Mouse (Mus musculus) embryonic facial prominence, embryonic 12.5 days (tissue): ENCODE results near the gene Gak. TPM values are rescaled to one million over a fixed set of nuclear protein-coding genes. Genes with fewer than 3 reads are reported as not detected.

Experiments used
- ATAC-seq: fragments of 200-750 bp; cut with Nextera tagmentation; 2 replicates; pipeline ENCODE4 v1.8.0; 2017; ENCODE audit not compliant: insufficient number of reproducible peaks, insufficient read depth, low FRiP score, low TSS enrichment
- H3K27ac ChIP-seq: fragments of 300-500 bp; sonication (generic); 2 replicates; pipeline ENCODE4 v1.5.1; 2016; ENCODE audit warnings: mild to moderate bottlenecking
- H3K27me3 ChIP-seq: fragments of 300-500 bp; sonication (generic); 2 replicates; pipeline ENCODE4 v1.6.1; 2016; ENCODE audit warnings: mild to moderate bottlenecking, moderate library complexity
- H3K36me3 ChIP-seq: fragments of 300-500 bp; sonication (generic); 2 replicates; pipeline ENCODE4 v1.6.1; 2016; ENCODE audit warnings: mild to moderate bottlenecking
- H3K4me1 ChIP-seq: fragments of 300-500 bp; sonication (generic); 2 replicates; pipeline ENCODE4 v1.6.1; 2016
- H3K4me2 ChIP-seq: fragments of 300-500 bp; sonication (generic); replicated peaks from 2 replicates; pipeline ENCODE4 v1.6.1; 2016; ENCODE audit warnings: mild to moderate bottlenecking, moderate library complexity
- H3K4me3 ChIP-seq: fragments of 300-500 bp; sonication (generic); 2 replicates; pipeline ENCODE4 v1.5.1; 2016; ENCODE audit warnings: mild to moderate bottlenecking
- H3K9ac ChIP-seq: fragments of 300-500 bp; sonication (generic); 2 replicates; pipeline ENCODE4 v1.6.1; 2016; ENCODE audit warnings: mild to moderate bottlenecking, moderate library complexity
- H3K9me3 ChIP-seq: fragments of 300-500 bp; sonication (generic); 2 replicates; pipeline ENCODE4 v1.6.1; 2016; ENCODE audit warnings: mild to moderate bottlenecking, moderate library complexity
- WGBS: fragments of 180-500 bp; shearing (Covaris S2); methylation state at CpG from one replicate; pipeline ENCODE4 v1.1.7; 2016; 5-methylcytosine and 5-hydroxymethylcytosine counted together
- polyA plus RNA-seq: library from polyadenylated mRNA; unstranded; fragments of >200 nt; fragmentation: Nextera tagmentation; extraction: Ambion mirVana; gene quantifications from 2 replicates; pipeline ENCODE4 v1.2.1, GENCODE M21; 2016

Gak gene
- polyA plus RNA-seq, 1 experiment from 2014 or later = 53.5 TPM

DNA sequence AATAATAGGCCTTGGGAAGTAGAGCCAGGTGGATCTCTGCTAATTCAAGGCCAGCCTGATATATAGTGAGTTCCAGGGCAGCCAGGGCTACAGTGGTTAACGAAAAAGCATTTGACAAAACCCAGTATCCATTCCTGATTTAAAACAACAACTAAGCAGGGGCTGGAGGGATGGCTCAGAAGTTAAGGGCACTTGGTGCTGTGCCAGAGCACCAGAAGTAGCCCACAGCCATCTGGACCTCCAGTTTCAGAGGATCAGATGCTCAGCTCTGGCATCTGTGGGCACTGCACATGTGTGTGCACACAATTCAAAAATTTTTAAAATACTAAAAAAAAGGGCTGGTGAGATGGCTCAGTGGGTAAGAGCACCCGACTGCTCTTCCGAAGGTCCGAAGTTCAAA is 4.1 kb upstream of the Gak start:
- WGBS = 93% methylated on average over 4 of the region's 4 CpGs
- Histone ChIP-seq H3K36me3 (0 out of 2 replicates have a peak, but pooled peaks cover 4% of the 10 kb centered on the region), H3K9ac (no peak overlapping the region), H3K27ac (no peak overlapping the region), H3K4me2 (no peak overlapping the region), H3K4me1 (peaks cover 5% of the 10 kb centered on the region), H3K27me3 (no peaks in the 10 kb centered on the region), H3K9me3 (no peaks in the 10 kb centered on the region), H3K4me3 (no peak overlapping the region)
- no peak for ATAC-seq

DNA sequence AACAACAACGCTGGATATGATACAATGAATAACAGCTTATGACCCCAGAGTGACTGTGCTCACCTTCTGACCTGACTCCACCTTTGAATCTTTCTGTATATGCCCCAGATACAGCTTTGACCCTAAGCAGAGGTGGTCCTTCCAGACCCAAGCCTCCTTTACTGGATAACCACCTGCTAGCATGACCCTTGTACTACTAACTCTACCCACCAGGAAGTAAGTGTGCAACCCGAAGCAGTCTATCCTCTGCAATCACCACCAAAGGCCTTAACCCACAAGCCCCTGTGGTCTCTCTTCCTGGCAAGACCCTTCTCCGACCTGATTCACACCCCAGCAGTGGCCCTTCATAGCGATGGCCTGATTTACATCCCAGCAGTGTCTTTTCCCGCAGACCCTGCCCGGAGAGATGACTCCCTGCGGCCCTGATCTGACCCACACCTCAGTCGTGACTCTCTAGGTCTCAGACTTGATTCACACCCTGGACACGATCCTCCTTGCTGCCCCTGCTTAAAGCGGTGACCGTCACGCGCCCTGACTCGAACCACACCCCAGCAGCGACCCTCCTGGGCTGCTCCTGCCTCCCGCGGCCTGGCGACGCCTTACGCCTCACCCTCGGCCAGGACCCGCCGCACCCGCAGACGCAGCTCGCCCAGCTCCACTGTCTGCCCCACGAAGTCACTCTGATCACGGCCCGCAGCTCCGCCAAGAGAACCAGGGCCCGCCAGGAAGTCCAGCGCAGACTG is 493 bp downstream of the Gak start:
- Histone ChIP-seq H3K4me1 (peaks cover 12% of the 10 kb centered on the region), H3K27me3 (no peaks in the 10 kb centered on the region), H3K9me3 (no peaks in the 10 kb centered on the region), H3K9ac (peak overlapping the region; percentile 96), H3K4me2 (peak overlapping the region; percentile 79), H3K27ac (peak overlapping the region; percentile 81), H3K36me3 (peaks cover 7% of the 10 kb centered on the region; the same call in 1 of the 2 replicates), H3K4me3 (peak overlapping the region; percentile 96)
- ATAC-seq = peak; percentile 86
- 2% methylated on average over 32 of the region's 32 CpGs for WGBS

DNA sequence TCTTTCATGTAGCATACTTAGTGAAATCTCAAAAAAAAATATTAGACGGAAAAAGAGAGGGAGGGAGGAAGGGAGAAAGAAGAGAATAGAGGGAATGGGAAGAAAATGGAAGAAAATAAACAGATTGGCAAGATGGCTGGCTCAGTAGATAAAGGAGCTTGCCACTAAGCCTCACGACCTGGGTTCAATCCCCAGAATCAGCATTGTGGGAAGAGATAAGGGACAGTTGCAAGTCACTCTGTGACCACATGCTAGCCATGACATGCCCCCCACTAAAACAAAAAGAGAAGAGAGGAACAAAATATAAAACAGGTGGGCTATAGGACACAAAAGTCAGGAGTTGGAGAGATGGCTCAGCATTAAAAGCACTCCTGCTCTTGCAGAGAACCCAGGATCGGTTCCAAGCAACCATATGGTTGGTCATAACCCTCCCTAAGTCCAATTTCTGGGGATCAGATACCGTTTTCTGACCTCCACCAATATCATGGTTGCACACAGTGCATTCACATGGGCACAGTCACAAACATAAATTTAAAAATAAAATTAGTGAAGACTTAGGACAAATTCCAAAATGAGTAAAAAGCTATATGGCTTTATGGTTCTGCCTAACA is 3.4 kb downstream of the Gak start:
- no peak overlapping the region for H3K27ac ChIP-seq
- H3K4me1 ChIP-seq = peaks cover 12% of the 10 kb centered on the region
- no peak overlapping the region for H3K9ac ChIP-seq
- no peaks in the 10 kb centered on the region for H3K9me3 ChIP-seq
- 88% methylated on average over 4 of the region's 4 CpGs for WGBS
- no peak overlapping the region for H3K4me3 ChIP-seq
- H3K27me3 ChIP-seq = no peaks in the 10 kb centered on the region
- peaks cover 28% of the 10 kb centered on the region for H3K36me3 ChIP-seq
- no peak for ATAC-seq
- no peak overlapping the region for H3K4me2 ChIP-seq

DNA sequence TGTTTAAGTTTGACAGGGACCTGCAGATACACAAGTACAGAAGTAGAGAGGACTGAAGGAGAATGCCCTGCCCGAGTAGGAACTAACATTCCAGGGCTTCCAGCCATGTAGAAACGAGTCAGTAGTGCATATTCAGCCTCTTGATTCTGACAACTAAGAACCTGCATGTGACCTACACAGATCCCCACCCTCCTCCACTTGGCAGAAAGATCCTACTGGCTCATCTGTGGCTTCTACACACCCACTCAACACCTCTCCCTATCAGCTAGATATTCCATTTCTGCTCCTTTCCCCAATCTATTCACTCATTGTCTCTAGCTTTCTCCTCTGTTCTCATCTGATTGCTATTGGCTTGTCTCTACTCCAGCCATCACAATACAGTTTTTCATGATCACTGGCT is 7.7 kb downstream of the Gak start:
- WGBS = 79% methylated on average over 2 of the region's 2 CpGs
- H3K4me3 ChIP-seq = no peak overlapping the region
- H3K27ac ChIP-seq = no peak overlapping the region
- H3K9ac ChIP-seq = no peak overlapping the region
- ATAC-seq = no peak
- peaks cover 47% of the 10 kb centered on the region for H3K36me3 ChIP-seq
- H3K4me2 ChIP-seq = no peak overlapping the region
- no peaks in the 10 kb centered on the region for H3K9me3 ChIP-seq
- H3K27me3 ChIP-seq = no peaks in the 10 kb centered on the region
- H3K4me1 ChIP-seq = no peaks in the 10 kb centered on the region

DNA sequence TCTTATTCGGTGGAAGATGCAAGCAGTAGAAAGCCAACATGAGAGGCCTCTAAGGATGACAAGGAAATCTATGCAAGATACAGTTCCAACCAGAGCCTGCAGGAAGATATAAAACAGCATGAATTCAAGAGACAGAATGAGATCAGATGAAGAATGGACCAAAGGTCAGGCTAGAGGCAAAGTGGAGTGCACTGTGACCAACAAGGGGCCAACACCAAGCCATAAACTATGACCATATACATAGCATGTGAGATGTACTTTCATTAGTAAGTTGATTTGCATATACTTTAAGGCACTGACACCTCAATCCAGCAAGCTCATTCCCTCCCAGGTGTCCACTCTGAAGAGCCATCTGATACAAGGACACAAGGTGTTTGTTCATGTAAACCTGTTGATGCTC is 19.1 kb downstream of the Gak start:
- Histone ChIP-seq H3K4me1 (no peaks in the 10 kb centered on the region), H3K27ac (no peak overlapping the region), H3K9ac (no peak overlapping the region), H3K36me3 (peaks cover 78% of the 10 kb centered on the region), H3K27me3 (no peaks in the 10 kb centered on the region), H3K4me2 (no peak overlapping the region), H3K4me3 (no peak overlapping the region), H3K9me3 (no peaks in the 10 kb centered on the region)
- no peak for ATAC-seq
- WGBS = 94% methylated on average over 1 of the region's 1 CpGs

DNA sequence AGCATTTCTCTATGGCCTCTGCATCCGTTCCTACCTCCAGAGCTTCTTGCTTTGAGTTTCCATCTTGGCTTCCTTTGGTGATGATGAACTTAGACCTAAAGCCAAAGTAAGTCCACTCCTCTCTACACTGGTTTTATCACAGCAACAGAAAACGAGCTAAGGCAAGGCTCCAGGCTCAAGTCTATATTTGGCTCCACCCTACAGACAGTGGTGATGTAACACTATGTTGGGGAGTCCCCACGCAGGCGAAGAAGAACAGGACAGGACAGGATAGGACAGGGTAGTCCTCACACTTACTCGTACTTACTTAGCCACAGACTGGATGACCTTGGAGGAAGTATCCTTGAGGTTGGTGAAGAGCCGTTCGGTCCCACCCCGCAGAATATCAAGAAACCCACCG is 27.0 kb downstream of the Gak start:
- Histone ChIP-seq H3K4me1 (no peaks in the 10 kb centered on the region), H3K9me3 (no peaks in the 10 kb centered on the region), H3K9ac (no peak overlapping the region), H3K36me3 (peaks cover 82% of the 10 kb centered on the region), H3K4me2 (no peak overlapping the region), H3K27me3 (no peaks in the 10 kb centered on the region), H3K27ac (no peak overlapping the region), H3K4me3 (no peak overlapping the region)
- 94% methylated on average over 9 of the region's 9 CpGs for WGBS
- ATAC-seq = no peak

DNA sequence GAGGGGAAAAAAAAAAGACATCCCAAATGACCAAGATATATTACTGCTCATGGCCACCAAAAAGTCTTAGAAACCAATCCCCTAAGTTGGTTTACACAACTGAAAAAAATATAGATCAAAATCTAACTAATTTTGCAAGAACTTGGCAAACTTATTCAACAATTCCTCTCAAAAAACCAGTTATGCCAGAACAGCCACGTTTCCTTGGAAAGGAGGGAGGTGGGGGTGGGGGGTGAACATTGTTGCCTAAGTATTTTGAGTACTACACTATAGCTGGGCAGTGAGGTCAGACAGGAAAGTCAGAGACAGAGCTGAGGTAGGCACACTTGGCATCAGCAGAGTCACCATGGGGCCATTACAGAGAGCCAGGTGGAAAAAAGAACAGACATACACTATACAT is 29.6 kb downstream of the Gak start:
- Histone ChIP-seq H3K36me3 (peaks cover 84% of the 10 kb centered on the region), H3K4me1 (no peaks in the 10 kb centered on the region), H3K27me3 (no peaks in the 10 kb centered on the region), H3K27ac (no peak overlapping the region), H3K9ac (no peak overlapping the region), H3K4me3 (no peak overlapping the region), H3K4me2 (no peak overlapping the region), H3K9me3 (no peaks in the 10 kb centered on the region)
- 85% methylated on average over 1 of the region's 1 CpGs for WGBS
- ATAC-seq = no peak

DNA sequence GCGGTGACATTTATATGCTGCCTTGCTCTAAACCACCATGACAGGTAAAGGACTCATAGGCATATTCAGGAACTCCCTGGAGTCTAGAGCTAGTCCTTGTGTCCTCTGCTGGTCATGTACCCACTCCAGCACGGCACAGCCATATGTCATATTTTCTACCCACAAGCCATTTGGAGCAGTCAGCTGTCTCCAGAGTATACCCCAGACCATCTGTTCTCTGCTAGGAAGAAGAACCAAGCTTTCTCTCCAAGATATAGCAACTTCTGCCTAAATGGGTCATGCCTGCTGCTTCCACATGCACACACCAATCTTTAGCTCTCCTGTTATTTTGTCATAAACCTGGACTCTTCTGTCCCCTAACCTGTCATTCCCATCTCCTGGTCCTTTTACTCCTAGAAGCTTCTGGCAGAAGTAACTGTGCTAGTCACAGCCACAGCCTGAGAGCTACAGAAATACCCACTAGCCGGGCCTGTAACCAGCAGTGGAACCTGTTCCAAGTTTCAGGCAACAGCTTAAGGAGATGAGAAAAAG is 48.1 kb downstream of the Gak start:
- Histone ChIP-seq H3K4me3 (no peak overlapping the region), H3K27me3 (no peaks in the 10 kb centered on the region), H3K36me3 (peaks cover 66% of the 10 kb centered on the region), H3K27ac (no peak overlapping the region), H3K4me1 (no peaks in the 10 kb centered on the region), H3K4me2 (no peak overlapping the region), H3K9ac (no peak overlapping the region), H3K9me3 (no peaks in the 10 kb centered on the region)
- ATAC-seq = no peak
- 88% methylated on average over 3 of the region's 3 CpGs for WGBS

DNA sequence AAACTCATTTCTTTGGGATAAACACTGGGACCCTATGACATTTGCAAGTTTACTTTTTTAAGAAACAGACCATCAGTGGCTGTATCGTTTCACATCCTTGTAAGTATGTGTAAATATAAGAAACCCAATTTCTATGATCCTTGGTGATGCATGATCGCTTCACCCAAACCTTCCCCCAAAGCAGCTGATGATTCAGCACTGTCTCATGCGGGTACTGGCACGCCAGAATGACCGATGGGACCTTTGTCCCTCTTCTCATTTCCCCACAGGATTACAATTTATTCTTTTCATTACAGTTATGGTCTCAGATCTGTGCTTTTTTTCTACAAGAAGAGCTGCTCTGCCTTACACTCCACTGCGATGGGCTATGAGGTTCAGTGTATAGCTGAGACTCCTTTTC is 56.5 kb downstream of the Gak start:
- no peaks in the 10 kb centered on the region for H3K27me3 ChIP-seq
- 95% methylated on average over 6 of the region's 6 CpGs for WGBS

DNA sequence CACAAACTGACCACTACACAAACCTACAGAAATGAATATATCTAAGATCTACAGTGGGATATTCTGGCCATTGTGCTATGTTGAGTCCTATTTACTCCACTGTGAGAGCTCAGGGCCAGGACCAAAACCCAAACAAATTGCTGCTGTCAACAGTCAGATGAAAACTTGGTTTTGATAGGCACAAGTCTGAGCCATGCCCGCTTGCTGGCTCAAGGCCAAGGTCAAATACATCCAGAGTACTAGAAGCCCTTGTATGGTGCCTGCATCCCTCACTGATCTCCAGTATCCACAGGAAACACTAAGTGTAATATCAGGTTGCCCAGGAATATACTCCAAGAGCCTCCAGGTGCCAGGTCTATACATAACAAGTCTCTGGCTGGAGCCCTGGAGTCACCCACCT is 58.6 kb downstream of the Gak start:
- WGBS = 87% methylated on average over 1 of the region's 1 CpGs
- ATAC-seq = no peak
- no peak overlapping the region for H3K9ac ChIP-seq
- H3K27ac ChIP-seq = no peak overlapping the region
- no peaks in the 10 kb centered on the region for H3K4me1 ChIP-seq
- no peaks in the 10 kb centered on the region for H3K9me3 ChIP-seq
- H3K27me3 ChIP-seq = no peaks in the 10 kb centered on the region
- H3K36me3 ChIP-seq = peaks cover 79% of the 10 kb centered on the region
- H3K4me2 ChIP-seq = no peak overlapping the region
- no peak overlapping the region for H3K4me3 ChIP-seq

More for the DNA sequence above, 56.5 kb downstream of the Gak start:
- H3K4me1 ChIP-seq = no peaks in the 10 kb centered on the region
- no peak overlapping the region for H3K27ac ChIP-seq
- H3K4me3 ChIP-seq = no peak overlapping the region
- no peak for ATAC-seq
- H3K9me3 ChIP-seq = no peaks in the 10 kb centered on the region
- H3K9ac ChIP-seq = no peak overlapping the region
- no peak overlapping the region for H3K4me2 ChIP-seq
- peaks cover 79% of the 10 kb centered on the region for H3K36me3 ChIP-seq

DNA sequence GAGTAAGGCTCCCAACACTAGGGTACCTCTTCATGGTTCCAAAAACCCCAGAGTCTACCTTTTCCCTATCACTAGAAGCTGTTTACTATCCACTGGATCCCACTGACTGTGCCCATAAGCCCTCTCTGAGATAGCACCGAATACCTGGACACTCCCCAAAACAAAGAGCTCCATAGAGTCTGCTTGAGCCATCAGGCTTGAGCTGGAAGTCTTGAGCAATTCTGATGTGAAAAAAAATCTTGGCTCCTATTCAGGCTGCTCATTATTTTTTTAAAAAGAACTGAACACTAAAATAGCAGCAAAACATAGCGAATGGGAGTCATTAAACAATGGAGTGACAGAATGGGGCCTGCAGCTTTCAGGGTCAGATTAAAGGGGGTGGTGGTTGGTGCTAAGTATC is 62.5 kb downstream of the Gak start:
- Histone ChIP-seq H3K4me3 (no peak overlapping the region), H3K4me1 (no peaks in the 10 kb centered on the region), H3K27me3 (no peaks in the 10 kb centered on the region), H3K4me2 (no peak overlapping the region), H3K9me3 (no peaks in the 10 kb centered on the region), H3K9ac (no peak overlapping the region), H3K36me3 (peaks cover 47% of the 10 kb centered on the region), H3K27ac (no peak overlapping the region)
- 97% methylated on average over 2 of the region's 2 CpGs for WGBS
- ATAC-seq = no peak

DNA sequence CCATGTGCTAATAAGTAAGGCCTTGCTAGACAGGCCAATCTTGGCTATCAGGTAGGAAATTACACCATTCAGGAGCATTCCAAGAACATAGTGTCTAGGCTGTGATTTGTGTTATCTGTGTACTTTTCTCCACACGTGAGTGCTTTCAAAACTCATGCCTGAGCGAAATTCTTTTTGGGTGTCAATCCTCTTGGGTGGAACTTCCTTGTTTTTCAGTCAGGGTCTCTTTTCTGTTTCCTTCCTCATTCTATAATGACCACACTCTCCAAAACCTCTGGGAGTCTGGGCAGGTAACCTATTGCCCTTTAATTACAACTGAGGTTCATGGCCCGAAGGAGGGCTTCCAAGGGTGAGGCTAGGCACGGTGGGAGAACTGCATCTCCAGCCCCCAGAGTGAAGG is 63.0 kb downstream of the Gak start:
- ATAC-seq = no peak

More for the DNA sequence above, 63.0 kb downstream of the Gak start:
- Histone ChIP-seq H3K9ac (no peak overlapping the region), H3K27ac (no peak overlapping the region), H3K36me3 (peaks cover 42% of the 10 kb centered on the region), H3K4me2 (no peak overlapping the region), H3K4me1 (no peaks in the 10 kb centered on the region), H3K4me3 (no peak overlapping the region), H3K9me3 (no peaks in the 10 kb centered on the region), H3K27me3 (no peaks in the 10 kb centered on the region)
- 89% methylated on average over 4 of the region's 4 CpGs for WGBS
